Mouse (Mus musculus): ENCODE results near the gene Rnf149. TPM values are rescaled to one million over a fixed set of nuclear protein-coding genes. Genes with fewer than 3 reads are reported as not detected.
"Not testable (repeated sequence)": the region's sequence is repeated elsewhere in the genome, so short reads cannot be mapped to it uniquely, and the experiment has no call there.

Gene Rnf149
- total and polyA plus RNA-seq, 2 experiments from 2014 or later, result 13.0 to 20.6 TPM

GRCm38 (mm10) chr1:39593836-39594235, 16.6 kb upstream of the Rnf149 start:
- ATAC-seq (ENCODE audit: low FRiP score), result no peak
- WGBS, result 86% methylated on average over 10 of the region's 10 CpGs
- Histone ChIP-seq H3K4me3 (ENCODE audit: low read depth, low read length) (no peak overlapping the region), H3K4me1 (ENCODE audit: insufficient read depth, low read length) (no peaks in the 10 kb centered on the region), H3K27me3 (ENCODE audit: insufficient read depth, low read length) (no peaks in the 10 kb centered on the region), H3K36me3 (ENCODE audit: insufficient read depth, low read length) (no peaks in the 10 kb centered on the region), H3K9me3 (ENCODE audit: low read length) (no peaks in the 10 kb centered on the region), H3K9ac (replicated peaks; ENCODE audit: low read length, poor library complexity, severe bottlenecking) (no peak overlapping the region), H3K27ac (ENCODE audit: low read depth, low read length) (no peak overlapping the region), H3K4me2 (ENCODE audit: low read depth, low read length, poor library complexity, severe bottlenecking) (no peak overlapping the region)
- no peak for TF ChIP-seq CTCF (IDR thresholded peaks at IDR 0.05)
- no peak for DNase-seq (ENCODE audit: low spot score)

DNA sequence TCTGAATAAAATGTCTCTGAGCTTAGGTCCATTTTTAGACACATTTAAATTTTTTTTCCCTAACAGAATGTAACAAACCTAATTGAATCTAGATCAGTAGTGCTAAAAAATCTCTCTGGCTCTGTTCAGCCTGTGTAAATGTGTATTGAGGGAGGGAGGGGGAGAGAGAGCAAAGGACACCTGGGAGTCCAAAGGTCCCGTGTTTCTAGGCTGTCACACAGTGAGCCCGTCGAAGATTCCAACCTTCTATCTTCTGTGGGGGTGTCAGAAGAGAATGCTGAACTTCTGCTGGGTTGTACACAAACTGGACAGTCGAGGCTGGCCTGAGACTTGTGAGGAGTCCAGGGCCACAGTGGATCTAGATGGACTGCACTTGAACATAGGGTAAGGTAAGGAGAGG, 14.9 kb upstream of the Rnf149 start:
- H3K4me2 ChIP-seq (ENCODE audit: low read depth, low read length, poor library complexity, severe bottlenecking), result no peak overlapping the region
- DNase-seq (ENCODE audit: low spot score) (no peak), ATAC-seq (ENCODE audit: low FRiP score) (no peak)
- no peak for TF ChIP-seq CTCF (IDR thresholded peaks at IDR 0.05)
- H3K9ac ChIP-seq (replicated peaks; ENCODE audit: low read length, poor library complexity, severe bottlenecking), result no peak overlapping the region
- no peak overlapping the region for H3K4me3 ChIP-seq (ENCODE audit: low read depth, low read length)
- H3K36me3 ChIP-seq (ENCODE audit: insufficient read depth, low read length), result no peaks in the 10 kb centered on the region
- H3K9me3 ChIP-seq (ENCODE audit: low read length), result no peaks in the 10 kb centered on the region
- H3K27me3 ChIP-seq (ENCODE audit: insufficient read depth, low read length), result no peaks in the 10 kb centered on the region
- 79% methylated on average over 4 of the region's 4 CpGs for WGBS
- no peak overlapping the region for H3K27ac ChIP-seq (ENCODE audit: low read depth, low read length)
- H3K4me1 ChIP-seq (ENCODE audit: insufficient read depth, low read length), result no peaks in the 10 kb centered on the region

DNA sequence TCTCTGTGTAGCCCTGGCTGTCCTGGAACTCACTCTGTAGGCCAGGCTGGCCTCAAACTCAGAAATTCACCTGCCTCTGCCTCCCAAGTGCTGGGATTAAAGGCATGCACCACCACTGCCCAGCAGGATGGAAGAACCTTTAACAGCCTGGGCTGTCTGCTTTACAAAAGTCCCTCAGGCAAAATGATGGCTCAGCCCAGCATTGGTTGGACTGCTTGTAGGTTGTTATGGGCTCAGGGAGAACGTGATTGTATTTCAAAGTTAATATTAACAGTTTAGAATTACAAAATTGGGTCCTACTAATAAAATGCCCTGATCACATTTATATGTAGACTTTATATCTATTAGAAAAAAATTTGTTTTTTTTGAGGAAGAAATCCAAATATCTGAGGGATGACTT, 14.4 kb upstream of the Rnf149 start:
- not testable (repeated sequence) for H3K27me3 ChIP-seq (ENCODE audit: insufficient read depth, low read length); H3K4me3 ChIP-seq (ENCODE audit: low read depth, low read length); H3K36me3 ChIP-seq (ENCODE audit: insufficient read depth, low read length); DNase-seq (ENCODE audit: low spot score); H3K9ac ChIP-seq (replicated peaks; ENCODE audit: low read length, poor library complexity, severe bottlenecking); H3K4me2 ChIP-seq (ENCODE audit: low read depth, low read length, poor library complexity, severe bottlenecking); H3K9me3 ChIP-seq (ENCODE audit: low read length); ATAC-seq (ENCODE audit: low FRiP score); H3K27ac ChIP-seq (ENCODE audit: low read depth, low read length); H3K4me1 ChIP-seq (ENCODE audit: insufficient read depth, low read length)
- WGBS, result 61% methylated on average over 1 of the region's 1 CpGs

DNA sequence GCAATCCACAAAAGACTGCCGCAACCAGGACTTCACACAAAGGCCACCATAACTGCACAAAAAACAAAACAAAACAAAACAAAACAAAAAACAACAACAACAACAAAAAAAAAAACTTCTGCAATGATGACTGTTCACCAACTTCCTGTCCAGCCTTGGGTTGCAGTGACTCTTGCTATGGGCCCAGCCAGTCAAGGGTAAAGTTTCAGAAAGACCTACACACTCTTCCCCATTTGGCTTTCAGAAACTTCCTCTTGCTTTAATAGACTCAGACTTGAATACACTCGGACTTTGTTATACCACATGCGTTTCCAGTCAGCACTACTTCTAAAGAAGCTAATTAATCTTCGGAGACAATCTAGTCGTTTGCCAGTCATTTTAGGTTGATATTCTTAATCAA, 13.0 kb upstream of the Rnf149 start:
- DNase-seq (ENCODE audit: low spot score) (no peak), ATAC-seq (ENCODE audit: low FRiP score) (no peak)
- Histone ChIP-seq H3K9me3 (ENCODE audit: low read length) (no peaks in the 10 kb centered on the region), H3K4me3 (ENCODE audit: low read depth, low read length) (no peak overlapping the region), H3K27me3 (ENCODE audit: insufficient read depth, low read length) (no peaks in the 10 kb centered on the region), H3K4me2 (ENCODE audit: low read depth, low read length, poor library complexity, severe bottlenecking) (no peak overlapping the region), H3K36me3 (ENCODE audit: insufficient read depth, low read length) (no peaks in the 10 kb centered on the region), H3K9ac (replicated peaks; ENCODE audit: low read length, poor library complexity, severe bottlenecking) (no peak overlapping the region), H3K4me1 (ENCODE audit: insufficient read depth, low read length) (no peaks in the 10 kb centered on the region), H3K27ac (ENCODE audit: low read depth, low read length) (no peak overlapping the region)
- 78% methylated on average over 5 of the region's 5 CpGs for WGBS
- TF ChIP-seq CTCF (IDR thresholded peaks at IDR 0.05), result no peak

GRCm38 (mm10) chr1:39585416-39585815, 8.2 kb upstream of the Rnf149 start:
- DNase-seq (ENCODE audit: low spot score) (no peak), ATAC-seq (ENCODE audit: low FRiP score) (no peak)
- 88% methylated on average over 9 of the region's 9 CpGs for WGBS
- H3K27ac ChIP-seq (ENCODE audit: low read depth, low read length), result no peak overlapping the region
- no peak overlapping the region for H3K4me3 ChIP-seq (ENCODE audit: low read depth, low read length)
- H3K27me3 ChIP-seq (ENCODE audit: insufficient read depth, low read length), result no peaks in the 10 kb centered on the region
- H3K9me3 ChIP-seq (ENCODE audit: low read length), result no peaks in the 10 kb centered on the region
- H3K4me2 ChIP-seq (ENCODE audit: low read depth, low read length, poor library complexity, severe bottlenecking), result no peak overlapping the region
- TF ChIP-seq CTCF (IDR thresholded peaks at IDR 0.05), result no peak
- no peaks in the 10 kb centered on the region for H3K36me3 ChIP-seq (ENCODE audit: insufficient read depth, low read length)
- no peaks in the 10 kb centered on the region for H3K4me1 ChIP-seq (ENCODE audit: insufficient read depth, low read length)
- no peak overlapping the region for H3K9ac ChIP-seq (replicated peaks; ENCODE audit: low read length, poor library complexity, severe bottlenecking)

DNA sequence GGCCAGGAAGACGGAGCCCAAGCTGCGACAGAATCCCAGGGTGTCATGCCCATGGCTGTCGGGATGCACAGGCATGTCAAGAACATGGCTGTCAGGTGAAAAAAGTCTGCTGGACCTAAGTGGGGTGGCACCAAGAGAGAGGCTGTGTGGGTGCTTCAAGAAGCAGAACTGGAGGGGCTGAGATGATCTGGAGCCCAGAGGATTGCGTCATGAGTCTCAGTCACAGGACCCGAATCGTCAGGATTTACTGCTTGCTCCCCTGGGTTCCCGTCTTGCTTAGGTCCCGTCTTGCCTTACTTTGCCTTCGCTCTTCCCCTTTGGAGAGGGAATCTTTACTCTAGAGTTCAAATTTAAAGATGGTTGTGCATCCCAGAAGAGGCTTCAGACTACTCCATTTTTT, 6.0 kb upstream of the Rnf149 start:
- H3K4me1 ChIP-seq (ENCODE audit: insufficient read depth, low read length), result no peaks in the 10 kb centered on the region
- no peak overlapping the region for H3K4me3 ChIP-seq (ENCODE audit: low read depth, low read length)
- H3K27ac ChIP-seq (ENCODE audit: low read depth, low read length), result no peak overlapping the region
- DNase-seq (ENCODE audit: low spot score), result no peak
- no peaks in the 10 kb centered on the region for H3K9me3 ChIP-seq (ENCODE audit: low read length)
- no peak overlapping the region for H3K4me2 ChIP-seq (ENCODE audit: low read depth, low read length, poor library complexity, severe bottlenecking)
- H3K36me3 ChIP-seq (ENCODE audit: insufficient read depth, low read length), result no peaks in the 10 kb centered on the region
- 95% methylated on average over 9 of the region's 9 CpGs for WGBS
- no peak for TF ChIP-seq CTCF (IDR thresholded peaks at IDR 0.05)
- H3K9ac ChIP-seq (replicated peaks; ENCODE audit: low read length, poor library complexity, severe bottlenecking), result no peak overlapping the region
- H3K27me3 ChIP-seq (ENCODE audit: insufficient read depth, low read length), result no peaks in the 10 kb centered on the region
- ATAC-seq (ENCODE audit: low FRiP score), result no peak

- Histone ChIP-seq H3K4me1 (ENCODE audit: insufficient read depth, low read length) (no peaks in the 10 kb centered on the region), H3K27me3 (ENCODE audit: insufficient read depth, low read length) (no peaks in the 10 kb centered on the region), H3K9ac (replicated peaks; ENCODE audit: low read length, poor library complexity, severe bottlenecking) (no peak overlapping the region), H3K36me3 (ENCODE audit: insufficient read depth, low read length) (no peaks in the 10 kb centered on the region), H3K27ac (ENCODE audit: low read depth, low read length) (no peak overlapping the region), H3K4me3 (ENCODE audit: low read depth, low read length) (no peak overlapping the region), H3K4me2 (ENCODE audit: low read depth, low read length, poor library complexity, severe bottlenecking) (no peak overlapping the region), H3K9me3 (ENCODE audit: low read length) (no peaks in the 10 kb centered on the region)
- ATAC-seq (ENCODE audit: low FRiP score) (no peak), DNase-seq (ENCODE audit: low spot score) (no peak)
- no peak for TF ChIP-seq CTCF (IDR thresholded peaks at IDR 0.05)
- WGBS, result 82% methylated on average over 2 of the region's 3 CpGs
These were observed 4.0 kb upstream of the Rnf149 start for GRCm38 (mm10) chr1:39581215-39581614.
